Mouse (Mus musculus) forebrain, embryonic 12.5 days (tissue): ENCODE measurements around the gene Plekhm2. TPM values are rescaled to one million over a fixed set of nuclear protein-coding genes. Genes with fewer than 3 reads are reported as not detected.

Source experiments
- polyA plus RNA-seq: library from polyadenylated mRNA; unstranded; fragments of >200 nt; fragmentation: Nextera tagmentation; extraction: Ambion mirVana; gene quantifications from 2 replicates; pipeline ENCODE4 v1.2.1, GENCODE M21; 2016

Gene Plekhm2
- polyA plus RNA-seq, 1 experiment from 2014 or later = 6.6 TPM

Other genes with a start within 250 kb of the Plekhm2 start
- not detected in 2 replicates for gene Clcnkb, start 248.9 kb downstream of the Plekhm2 start, polyA plus RNA-seq
- not detected in 2 replicates for gene Hspb7, start 244.1 kb downstream of the Plekhm2 start, polyA plus RNA-seq
- gene Srarp, start 228.8 kb downstream of the Plekhm2 start, polyA plus RNA-seq = not detected in 2 replicates
- gene Zbtb17, start 220.2 kb downstream of the Plekhm2 start, polyA plus RNA-seq = 58.6 and 61.2 TPM in 2 replicates
- 20.3 and 20.9 TPM in 2 replicates for gene Spen, start 126.3 kb downstream of the Plekhm2 start, polyA plus RNA-seq
- gene Fblim1, start 58.8 kb downstream of the Plekhm2 start, polyA plus RNA-seq = 17.3 and 19.8 TPM in 2 replicates
- gene Tmem82, start 46.3 kb downstream of the Plekhm2 start, polyA plus RNA-seq = 0.09 and 0.33 TPM in 2 replicates
- not detected in 2 replicates for gene Slc25a34, start 41.1 kb downstream of the Plekhm2 start, polyA plus RNA-seq
- gene Rsc1a1, start 20.7 kb upstream of the Plekhm2 start, polyA plus RNA-seq = 0.31 and 1.0 TPM in 2 replicates
- 22.8 and 25.3 TPM in 2 replicates for gene Ddi2, start 58.5 kb upstream of the Plekhm2 start, polyA plus RNA-seq
- not detected in 2 replicates for gene Agmat, start 81.8 kb upstream of the Plekhm2 start, polyA plus RNA-seq
- 6.5 and 6.7 TPM in 2 replicates for gene Dnajc16, start 126.0 kb upstream of the Plekhm2 start, polyA plus RNA-seq
- 20.1 and 20.4 TPM in 2 replicates for gene Casp9, start 128.7 kb upstream of the Plekhm2 start, polyA plus RNA-seq
- gene Cela2a, start 161.3 kb upstream of the Plekhm2 start, polyA plus RNA-seq = not detected in 2 replicates
- not detected in 2 replicates for gene Ctrc, start 181.5 kb upstream of the Plekhm2 start, polyA plus RNA-seq
- 75.3 and 90.6 TPM in 2 replicates for gene Efhd2, start 210.0 kb upstream of the Plekhm2 start, polyA plus RNA-seq